Mouse (Mus musculus) heart, postnatal 25 days (tissue): ENCODE measurements around the gene Btbd19. TPM values are rescaled to one million over a fixed set of nuclear protein-coding genes. Genes with fewer than 3 reads are reported as not detected.

Experiments used
- DNase-seq: peaks from one replicate; pipeline ENCODE4 v3.0.0; 2022; ENCODE audit warnings: low spot score
- intact Hi-C: fragments of 180-260 bp; cut with DNase I; formaldehyde crosslinking; loops from one replicate; pipeline ENCODE4 v1.15.1; 2025
- total RNA-seq, 2 experiments: library from RNA; stranded (reverse); gene quantifications; 2 replicates each; pipeline ENCODE4 v1.2.3; 2021

The Btbd19 gene
- total RNA-seq: 1 to 10 TPM; 2.0 to 3.3 TPM

DNA sequence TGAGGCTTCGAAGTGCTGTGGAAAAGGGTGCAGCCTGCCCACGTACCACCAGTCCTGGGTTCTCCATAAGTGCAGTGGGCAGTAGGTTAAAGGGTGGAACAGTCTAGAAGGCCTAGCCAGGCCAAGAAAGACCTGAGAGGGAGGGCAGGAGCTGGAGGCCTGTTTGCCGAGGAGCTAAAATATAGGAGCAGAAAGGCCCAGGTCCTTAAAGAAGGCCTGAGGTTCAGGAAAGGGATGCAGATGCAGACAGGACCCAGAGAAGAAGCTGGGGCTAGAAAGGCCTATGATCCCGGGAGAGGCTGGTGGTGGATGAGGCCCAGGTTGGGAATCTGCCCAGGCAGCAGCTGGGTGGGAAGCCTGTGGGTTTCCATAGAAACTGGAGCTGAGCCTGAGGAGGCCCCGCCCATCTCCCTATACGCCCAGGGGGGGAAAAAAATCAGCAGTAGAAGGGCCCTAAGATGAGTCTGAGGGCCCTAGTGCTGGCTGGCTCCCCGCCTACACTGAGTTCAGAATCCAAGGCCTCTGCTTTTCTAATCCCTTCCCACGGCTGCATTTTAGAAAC, at the start of gene Btbd19:
Btbd19 (minus strand) TSS at position 378 of the 562 bp plus-strand sequence.
- peak; percentile 79 for DNase-seq
- intact Hi-C loops: no loop called here

- intact Hi-C loops: no loop called here
- DNase-seq: no peak
These were observed 44.4 kb upstream of the Btbd19 start for GRCm38 (mm10) chr4:117169936-117170335.

- intact Hi-C loops: no loop called here
- DNase-seq: no peak
These were observed 35.7 kb upstream of the Btbd19 start for GRCm38 (mm10) chr4:117161183-117161582.

DNA sequence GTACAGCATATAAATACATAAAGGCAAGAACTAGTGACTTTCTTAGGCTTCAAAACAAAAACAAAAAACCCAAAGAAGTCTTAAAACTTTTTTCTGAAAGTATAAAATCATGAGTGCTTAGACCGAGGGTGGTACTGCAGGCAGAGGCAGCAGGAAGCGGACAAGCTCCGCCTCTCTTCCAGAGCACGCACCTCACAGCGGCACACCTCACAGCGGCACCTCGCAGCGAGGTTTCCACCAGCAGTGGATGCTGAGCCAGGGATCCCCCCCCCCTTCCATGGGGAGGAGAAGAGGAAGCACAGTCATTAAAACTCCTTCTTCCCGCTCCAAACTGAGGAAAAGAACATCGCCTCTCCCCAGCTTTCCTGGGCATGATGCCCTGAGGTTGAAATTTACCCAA, 34.1 kb upstream of the Btbd19 start:
- intact Hi-C loops: no loop called here

DNA sequence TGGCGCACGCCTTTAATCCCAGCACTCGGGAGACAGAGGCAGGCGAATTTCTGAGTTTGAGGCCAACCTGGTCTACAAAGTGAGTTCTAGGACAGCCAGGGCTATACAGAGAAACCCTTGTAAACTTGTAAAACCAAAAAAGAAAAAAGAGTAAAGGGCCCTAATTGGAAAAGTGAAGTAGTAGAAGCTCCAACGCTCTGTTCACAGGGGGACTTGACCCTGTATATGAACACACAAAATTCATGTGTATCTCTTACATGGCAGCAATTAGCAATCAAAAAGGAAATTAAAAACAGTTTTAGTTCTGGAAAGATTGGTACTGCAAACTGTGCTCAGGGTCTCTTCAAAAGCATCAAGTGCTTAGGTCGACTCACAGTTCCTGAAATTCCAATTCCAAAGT, 30.8 kb upstream of the Btbd19 start:
- intact Hi-C loops: no loop called here
- DNase-seq: no peak

More for the DNA sequence above, 34.1 kb upstream of the Btbd19 start:
- DNase-seq: no peak

GRCm38 (mm10) chr4:117155792-117156355, 30.3 kb upstream of the Btbd19 start, which contains the start of gene Rps8:
Gene Rps8 (minus strand): TSS chr4:117156243.
- intact Hi-C loops: loop anchor here (2.0 kb wide), 1 partner anchor 27 kb away; the partner anchor contains the start of gene Kif2c
- DNase-seq: peak; percentile 81

DNA sequence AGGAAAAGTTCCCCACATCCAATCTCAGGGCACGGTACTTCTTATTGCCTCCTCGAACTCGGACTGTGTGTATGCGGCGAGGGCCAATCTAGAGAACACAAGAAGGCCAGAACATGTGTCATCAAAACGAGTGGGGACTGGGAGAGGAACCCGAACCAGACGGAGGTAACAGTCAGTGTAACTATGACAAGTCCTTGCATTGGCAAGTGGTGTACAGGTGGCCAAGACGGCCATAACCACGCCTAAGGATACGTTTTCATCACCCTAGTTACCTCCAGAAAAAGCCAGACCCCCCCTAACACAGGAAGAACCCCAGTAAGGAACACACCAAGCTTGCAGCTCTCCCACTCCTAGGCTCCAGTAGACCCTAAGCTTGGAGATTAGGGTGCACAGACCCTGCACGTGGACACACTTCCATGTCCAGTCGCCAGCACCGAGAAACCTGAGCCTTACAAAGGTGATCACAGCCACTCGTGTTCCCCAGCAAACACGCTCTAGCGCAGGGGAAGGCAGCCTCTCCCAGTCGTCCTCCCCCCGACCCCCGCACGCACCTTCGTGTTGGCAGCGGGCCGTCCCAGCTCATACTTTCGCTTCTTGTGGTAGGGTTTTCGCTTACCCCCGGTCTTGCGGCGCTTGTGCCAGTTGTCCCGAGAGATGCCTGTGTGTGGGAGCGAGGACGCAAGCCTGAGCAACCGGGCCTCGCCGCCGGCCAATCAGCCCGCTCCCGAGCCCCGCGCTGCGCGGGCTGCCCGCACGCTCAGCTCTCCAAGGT, 29.7 kb upstream of the Btbd19 start:
- intact Hi-C loops: loop anchor here (2.0 kb wide), 1 partner anchor 28 kb away; the partner anchor contains the start of gene Kif2c
- no peak for DNase-seq

- intact Hi-C loops: no loop called here
- no peak for DNase-seq
These were observed 27.2 kb upstream of the Btbd19 start for GRCm38 (mm10) chr4:117152714-117153113.

DNA sequence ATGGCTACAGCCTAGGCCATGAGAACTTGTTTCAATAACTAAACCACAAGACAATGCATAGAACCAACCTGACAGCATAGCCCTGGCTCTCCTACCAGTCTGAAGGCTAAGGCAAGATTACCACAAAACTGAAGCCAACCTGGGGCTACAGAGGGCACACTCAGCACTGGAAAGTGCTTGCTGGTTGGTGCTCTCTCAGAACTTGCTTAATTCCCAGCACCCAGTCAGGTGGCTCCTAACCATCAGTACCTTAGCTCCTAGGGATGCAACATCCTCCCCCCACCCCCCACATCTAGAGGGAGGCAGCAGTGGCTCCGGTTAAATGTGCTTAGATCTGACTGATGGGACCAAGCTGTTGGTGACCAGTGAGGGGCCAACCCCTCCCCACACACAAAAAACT, 25.9 kb upstream of the Btbd19 start:
- DNase-seq: no peak
- intact Hi-C loops: no loop called here

DNA sequence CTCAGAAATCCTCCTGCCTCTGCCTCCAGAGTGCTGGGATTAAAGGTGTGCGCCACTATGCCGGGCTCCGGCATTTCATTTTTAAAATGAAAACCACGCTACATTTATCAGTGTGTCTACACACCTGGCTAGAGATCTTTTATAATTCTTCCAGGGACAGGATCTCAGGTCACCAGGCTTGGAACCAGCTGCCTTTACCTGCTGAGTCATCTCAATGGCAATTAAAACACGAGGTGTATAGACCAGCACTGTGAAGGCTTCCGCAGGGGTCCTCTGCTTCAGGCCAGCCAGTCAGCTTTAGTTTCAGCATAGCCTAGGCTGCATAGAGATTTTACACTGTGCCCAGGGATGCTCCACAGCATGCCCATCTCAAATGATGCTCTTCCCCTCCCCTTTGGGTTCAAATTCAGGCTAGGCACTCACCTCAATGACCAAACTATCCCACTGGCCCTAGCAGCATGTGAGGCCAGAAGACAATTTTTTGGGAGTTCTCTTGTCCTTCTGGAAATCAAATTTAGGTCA, 24.7 kb upstream of the Btbd19 start:
- intact Hi-C loops: no loop called here
- no peak for DNase-seq

DNA sequence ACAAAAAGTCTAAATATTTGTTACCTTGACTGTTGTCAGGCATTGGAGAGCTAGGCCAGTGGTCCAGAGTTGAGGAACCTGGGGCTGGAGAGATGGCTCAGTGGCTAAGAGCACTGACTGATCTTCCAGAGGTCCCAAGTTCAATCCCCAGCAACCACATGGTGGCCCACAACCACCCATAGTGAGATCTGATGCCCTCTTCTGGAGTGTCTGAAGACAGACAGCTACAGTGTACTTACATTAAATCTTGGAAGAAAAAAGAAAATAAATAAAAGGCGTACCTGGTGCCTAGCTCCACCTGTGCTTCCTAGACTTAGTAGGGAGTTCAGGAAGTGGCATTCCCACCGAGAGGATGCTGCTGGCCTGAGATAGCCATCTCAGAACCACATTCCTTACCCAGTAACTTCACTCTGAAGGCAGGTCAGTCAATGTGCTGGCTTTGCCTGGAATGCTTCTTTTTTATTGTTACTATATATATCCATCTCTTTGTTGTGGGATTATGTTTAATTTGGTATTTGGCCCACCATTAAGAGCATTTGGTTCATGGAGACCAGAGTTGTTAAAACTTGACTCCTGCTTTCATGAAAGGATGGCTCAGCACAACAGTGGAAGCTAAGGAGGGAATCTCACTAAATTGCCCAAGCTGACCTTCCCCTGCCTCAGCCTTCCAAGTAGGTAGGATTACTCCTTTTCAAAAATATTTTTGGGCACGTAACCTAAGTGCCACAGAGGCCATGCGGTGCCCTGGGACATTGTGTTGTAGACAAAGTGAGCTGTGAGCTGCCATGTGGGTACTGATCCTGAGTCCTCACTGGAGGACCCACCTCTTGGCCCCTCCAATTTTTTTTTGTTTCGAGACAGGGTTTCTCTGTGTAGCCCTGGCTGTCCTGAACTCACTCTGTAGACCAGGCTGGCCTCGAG, 24.0 kb upstream of the Btbd19 start:
- DNase-seq: no peak
- intact Hi-C loops: no loop called here

DNA sequence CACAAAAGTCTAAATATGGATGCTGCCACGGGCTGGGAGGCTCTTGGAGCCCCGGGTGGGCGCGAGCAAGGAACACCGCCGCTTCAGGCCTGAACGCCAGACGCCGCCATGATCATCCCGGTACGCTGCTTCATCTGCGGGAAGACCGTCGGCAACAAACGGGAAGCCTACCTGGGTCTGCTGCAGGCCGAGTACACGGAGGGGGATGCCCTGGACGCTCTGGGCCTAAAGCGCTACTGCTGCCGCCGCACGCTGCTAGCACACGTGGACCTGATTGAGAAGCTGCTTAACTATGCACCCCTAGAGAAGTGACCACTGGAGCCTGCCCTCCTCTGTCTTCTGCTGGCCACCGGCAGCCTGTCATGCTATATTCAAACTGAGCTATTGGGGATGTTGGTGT, 23.3 kb upstream of the Btbd19 start:
- DNase-seq: no peak
- intact Hi-C loops: no loop called here

GRCm38 (mm10) chr4:117148047-117148713, 22.7 kb upstream of the Btbd19 start:
- no peak for DNase-seq

GRCm38 (mm10) chr4:117146176-117146575, 20.7 kb upstream of the Btbd19 start:
- intact Hi-C loops: no loop called here
- peak; percentile 55 for DNase-seq

More at GRCm38 (mm10) chr4:117148047-117148713, 22.7 kb upstream of the Btbd19 start:
- intact Hi-C loops: no loop called here

DNA sequence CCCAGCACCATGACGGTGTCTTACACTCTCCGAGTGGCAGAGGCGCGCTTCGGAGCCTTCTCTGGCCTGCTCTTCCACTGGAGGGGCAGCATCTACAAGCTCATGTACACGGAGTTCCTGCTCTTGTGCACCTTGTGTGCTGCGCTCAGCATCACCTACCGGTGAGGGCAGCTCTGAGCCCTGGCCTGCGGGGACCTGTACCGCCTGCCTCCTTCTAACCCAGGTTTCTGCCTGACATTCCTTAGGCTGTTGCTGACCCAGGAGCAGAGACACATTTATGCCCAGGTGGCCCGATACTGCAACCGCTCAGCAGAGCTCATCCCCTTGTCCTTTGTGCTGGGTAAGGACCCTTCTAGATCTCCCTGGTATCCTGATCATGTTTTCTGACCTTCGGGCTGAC, 19.7 kb upstream of the Btbd19 start:
- intact Hi-C loops: no loop called here
- no peak for DNase-seq

DNA sequence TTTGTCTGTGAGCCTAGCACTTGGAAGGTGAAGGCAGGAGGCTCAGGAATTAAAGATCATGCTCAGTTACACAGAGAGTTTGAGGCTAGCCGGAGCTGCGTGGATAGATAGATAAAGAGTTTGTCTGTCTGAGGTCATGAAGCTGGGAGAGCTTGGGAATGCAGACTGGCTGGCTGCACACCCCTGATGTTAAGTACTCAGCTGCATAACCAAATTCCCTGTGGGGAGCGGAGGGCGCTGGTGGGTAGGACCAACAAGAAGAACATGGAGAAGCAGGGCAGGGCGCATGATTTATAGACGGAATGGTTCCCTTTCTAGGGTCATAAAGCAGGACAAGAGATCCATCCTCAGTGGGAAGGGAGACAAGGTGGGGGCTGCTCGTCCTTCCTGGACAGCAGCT, 17.5 kb upstream of the Btbd19 start:
- intact Hi-C loops: loop anchor here (5.0 kb wide), 1 partner anchor 41 kb away; no protein-coding TSS in a partner anchor
- no peak for DNase-seq

- intact Hi-C loops: loop anchor here (1.0 to 5.0 kb wide), 2 partner anchors 38 to 138 kb away; no protein-coding TSS in a partner anchor
- DNase-seq: no peak
These were observed 15.1 kb upstream of the Btbd19 start for GRCm38 (mm10) chr4:117140613-117141012.

DNA sequence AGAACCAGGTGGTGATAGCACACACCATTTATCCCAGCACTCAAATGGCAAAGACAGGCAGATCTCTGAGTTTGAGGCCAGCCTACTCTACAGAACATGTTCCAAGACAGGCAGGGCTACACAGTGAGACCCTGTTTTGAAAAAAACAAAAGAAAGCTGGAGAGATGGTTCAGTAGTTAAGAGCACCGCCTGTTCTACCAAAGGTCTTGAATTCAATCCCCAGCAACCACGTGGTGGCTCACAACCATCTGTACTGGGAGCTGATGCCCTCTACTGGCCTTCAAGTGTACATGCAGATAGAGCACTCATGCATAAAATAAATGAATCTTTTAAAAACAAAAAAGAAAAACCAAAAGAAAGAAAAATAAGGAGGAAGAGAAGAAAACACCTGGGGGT, 13.7 kb upstream of the Btbd19 start:
- no peak for DNase-seq
- intact Hi-C loops: loop anchor here (2.0 to 5.0 kb wide), 2 partner anchors 18 to 312 kb away; no protein-coding TSS in a partner anchor
